Mouse (Mus musculus): ENCODE measurements around the gene Me1. TPM values are rescaled to one million over a fixed set of nuclear protein-coding genes. Genes with fewer than 3 reads are reported as not detected.

Gene Me1
- polyA plus RNA-seq, 1 experiment = 81.3 TPM

DNA sequence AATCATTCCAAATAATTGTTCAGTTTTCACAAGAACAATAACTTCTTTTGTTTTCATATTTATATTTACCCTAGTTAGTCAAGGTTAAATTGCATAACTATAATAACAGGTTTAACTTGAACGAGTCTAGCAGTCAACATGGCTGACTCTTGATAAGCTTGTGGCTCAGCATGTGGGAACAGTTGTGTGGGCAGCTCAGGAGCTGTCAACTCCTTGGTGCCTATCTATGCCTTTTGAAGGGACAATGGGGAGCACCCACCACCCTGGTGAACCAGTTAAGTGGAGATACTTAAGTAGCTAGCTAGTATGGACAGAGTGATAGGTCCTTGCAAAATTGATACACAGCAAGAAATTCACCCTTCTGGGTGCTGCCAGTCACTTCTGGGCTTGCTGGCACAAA lies 33.3 kb upstream of the Me1 start:
- no peaks in the 10 kb centered on the region for H3K4me1 ChIP-seq (ENCODE audit: control insufficient read depth, insufficient read depth, low read length)
- H3K27ac ChIP-seq (ENCODE audit: insufficient read depth, low read length) = no peak overlapping the region
- H3K4me3 ChIP-seq (ENCODE audit: insufficient read depth, low read length) = no peak overlapping the region
- TF ChIP-seq POLR2A (IDR thresholded peaks at IDR 0.05; ENCODE audit: low read depth, low read length) (no peak), CTCF (IDR thresholded peaks at IDR 0.05; ENCODE audit: borderline replicate concordance, insufficient read depth, low read length) (no peak)

- no peak overlapping the region for H3K4me3 ChIP-seq (ENCODE audit: insufficient read depth, low read length)
- TF ChIP-seq POLR2A (IDR thresholded peaks at IDR 0.05; ENCODE audit: low read depth, low read length) (no peak), CTCF (IDR thresholded peaks at IDR 0.05; ENCODE audit: borderline replicate concordance, insufficient read depth, low read length) (no peak)
- H3K4me1 ChIP-seq (ENCODE audit: control insufficient read depth, insufficient read depth, low read length) = no peaks in the 10 kb centered on the region
- no peak overlapping the region for H3K27ac ChIP-seq (ENCODE audit: insufficient read depth, low read length)
Measured at GRCm38 (mm10) chr9:86728214-86728814, 32.6 kb upstream of the Me1 start.

DNA sequence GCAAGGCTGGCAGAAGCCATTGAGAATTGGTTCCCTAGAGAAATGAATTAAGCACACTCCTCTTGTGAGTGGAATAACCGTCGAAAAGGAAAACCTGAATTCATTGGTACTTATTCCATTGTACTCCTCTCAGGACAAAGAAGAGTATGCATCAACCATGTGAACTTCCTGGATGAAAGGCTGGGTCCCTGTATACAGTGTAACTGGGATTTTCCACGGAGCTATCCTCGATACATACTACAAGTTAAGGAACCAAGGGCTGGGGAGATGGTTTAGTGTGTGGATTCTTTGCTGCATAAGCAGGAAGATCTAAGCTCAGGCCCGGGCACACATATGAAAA lies 30.6 kb upstream of the Me1 start:
- TF ChIP-seq POLR2A (IDR thresholded peaks at IDR 0.05; ENCODE audit: low read depth, low read length) (no peak), CTCF (IDR thresholded peaks at IDR 0.05; ENCODE audit: borderline replicate concordance, insufficient read depth, low read length) (no peak)
- Histone ChIP-seq H3K4me1 (ENCODE audit: control insufficient read depth, insufficient read depth, low read length) (no peaks in the 10 kb centered on the region), H3K27ac (ENCODE audit: insufficient read depth, low read length) (no peak overlapping the region), H3K4me3 (ENCODE audit: insufficient read depth, low read length) (no peak overlapping the region)

- Histone ChIP-seq H3K4me1 (ENCODE audit: control insufficient read depth, insufficient read depth, low read length) (no peaks in the 10 kb centered on the region), H3K27ac (ENCODE audit: insufficient read depth, low read length) (no peak overlapping the region), H3K4me3 (ENCODE audit: insufficient read depth, low read length) (no peak overlapping the region)
- no peak for TF ChIP-seq POLR2A (IDR thresholded peaks at IDR 0.05; ENCODE audit: low read depth, low read length)
- TF ChIP-seq CTCF (IDR thresholded peaks at IDR 0.05; ENCODE audit: borderline replicate concordance, insufficient read depth, low read length) = no peak
Measured at GRCm38 (mm10) chr9:86725604-86726380, 30.0 kb upstream of the Me1 start.

GRCm38 (mm10) chr9:86725066-86725465 lies 29.3 kb upstream of the Me1 start:
- Histone ChIP-seq H3K27ac (ENCODE audit: insufficient read depth, low read length) (no peak overlapping the region), H3K4me3 (ENCODE audit: insufficient read depth, low read length) (no peak overlapping the region), H3K4me1 (ENCODE audit: control insufficient read depth, insufficient read depth, low read length) (no peaks in the 10 kb centered on the region)
- TF ChIP-seq POLR2A (IDR thresholded peaks at IDR 0.05; ENCODE audit: low read depth, low read length) = no peak
- TF ChIP-seq CTCF (IDR thresholded peaks at IDR 0.05; ENCODE audit: borderline replicate concordance, insufficient read depth, low read length) = no peak

- no peak overlapping the region for H3K4me3 ChIP-seq (ENCODE audit: insufficient read depth, low read length)
- H3K27ac ChIP-seq (ENCODE audit: insufficient read depth, low read length) = no peak overlapping the region
- no peaks in the 10 kb centered on the region for H3K4me1 ChIP-seq (ENCODE audit: control insufficient read depth, insufficient read depth, low read length)
- TF ChIP-seq POLR2A (IDR thresholded peaks at IDR 0.05; ENCODE audit: low read depth, low read length) = no peak
- TF ChIP-seq CTCF (IDR thresholded peaks at IDR 0.05; ENCODE audit: borderline replicate concordance, insufficient read depth, low read length) = no peak
Measured at GRCm38 (mm10) chr9:86720794-86721193, 25.0 kb upstream of the Me1 start.

DNA sequence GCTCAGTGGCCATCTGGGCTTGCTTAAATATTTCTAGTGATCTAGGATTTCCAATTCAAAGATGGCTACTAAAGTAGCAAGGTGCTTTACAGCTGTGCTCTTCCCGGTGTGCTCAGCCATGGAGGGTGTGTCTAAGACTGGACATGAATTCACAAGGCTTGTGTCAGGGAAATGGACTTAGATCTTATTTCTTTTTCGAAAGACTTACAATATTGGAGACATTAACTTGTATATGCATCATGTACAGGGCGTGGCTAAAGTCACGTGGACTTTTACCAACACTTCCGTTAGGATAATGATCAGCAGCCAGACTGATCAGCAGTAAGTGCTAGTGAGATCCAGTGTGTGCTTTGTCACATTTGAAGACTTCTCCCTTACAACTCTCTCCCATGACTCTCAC lies 24.5 kb upstream of the Me1 start:
- Histone ChIP-seq H3K27ac (ENCODE audit: insufficient read depth, low read length) (no peak overlapping the region), H3K4me3 (ENCODE audit: insufficient read depth, low read length) (no peak overlapping the region), H3K4me1 (ENCODE audit: control insufficient read depth, insufficient read depth, low read length) (no peaks in the 10 kb centered on the region)
- TF ChIP-seq CTCF (IDR thresholded peaks at IDR 0.05; ENCODE audit: borderline replicate concordance, insufficient read depth, low read length) (no peak), POLR2A (IDR thresholded peaks at IDR 0.05; ENCODE audit: low read depth, low read length) (no peak)

GRCm38 (mm10) chr9:86717119-86717518 lies 21.4 kb upstream of the Me1 start:
- Histone ChIP-seq H3K4me1 (ENCODE audit: control insufficient read depth, insufficient read depth, low read length) (no peaks in the 10 kb centered on the region), H3K27ac (ENCODE audit: insufficient read depth, low read length) (no peak overlapping the region), H3K4me3 (ENCODE audit: insufficient read depth, low read length) (no peak overlapping the region)
- TF ChIP-seq POLR2A (IDR thresholded peaks at IDR 0.05; ENCODE audit: low read depth, low read length) (no peak), CTCF (IDR thresholded peaks at IDR 0.05; ENCODE audit: borderline replicate concordance, insufficient read depth, low read length) (no peak)

- no peak for TF ChIP-seq CTCF (IDR thresholded peaks at IDR 0.05; ENCODE audit: borderline replicate concordance, insufficient read depth, low read length)
- TF ChIP-seq POLR2A (IDR thresholded peaks at IDR 0.05; ENCODE audit: low read depth, low read length) = no peak
- Histone ChIP-seq H3K4me1 (ENCODE audit: control insufficient read depth, insufficient read depth, low read length) (no peaks in the 10 kb centered on the region), H3K4me3 (ENCODE audit: insufficient read depth, low read length) (no peak overlapping the region), H3K27ac (ENCODE audit: insufficient read depth, low read length) (no peak overlapping the region)
Measured at GRCm38 (mm10) chr9:86716540-86716939, 20.8 kb upstream of the Me1 start.

- no peak overlapping the region for H3K27ac ChIP-seq (ENCODE audit: insufficient read depth, low read length)
- TF ChIP-seq CTCF (IDR thresholded peaks at IDR 0.05; ENCODE audit: borderline replicate concordance, insufficient read depth, low read length) (no peak), POLR2A (IDR thresholded peaks at IDR 0.05; ENCODE audit: low read depth, low read length) (no peak)
- no peak overlapping the region for H3K4me3 ChIP-seq (ENCODE audit: insufficient read depth, low read length)
- H3K4me1 ChIP-seq (ENCODE audit: control insufficient read depth, insufficient read depth, low read length) = no peaks in the 10 kb centered on the region; the same call in 1 of the 2 replicates
Measured at GRCm38 (mm10) chr9:86714089-86714488, 18.3 kb upstream of the Me1 start.
